Mouse (Mus musculus): ENCODE measurements around the gene Clec3a.
A peak's percentile ranks its signal among the peaks of the same experiment; 100 is the strongest.

Clec3a gene

DNA sequence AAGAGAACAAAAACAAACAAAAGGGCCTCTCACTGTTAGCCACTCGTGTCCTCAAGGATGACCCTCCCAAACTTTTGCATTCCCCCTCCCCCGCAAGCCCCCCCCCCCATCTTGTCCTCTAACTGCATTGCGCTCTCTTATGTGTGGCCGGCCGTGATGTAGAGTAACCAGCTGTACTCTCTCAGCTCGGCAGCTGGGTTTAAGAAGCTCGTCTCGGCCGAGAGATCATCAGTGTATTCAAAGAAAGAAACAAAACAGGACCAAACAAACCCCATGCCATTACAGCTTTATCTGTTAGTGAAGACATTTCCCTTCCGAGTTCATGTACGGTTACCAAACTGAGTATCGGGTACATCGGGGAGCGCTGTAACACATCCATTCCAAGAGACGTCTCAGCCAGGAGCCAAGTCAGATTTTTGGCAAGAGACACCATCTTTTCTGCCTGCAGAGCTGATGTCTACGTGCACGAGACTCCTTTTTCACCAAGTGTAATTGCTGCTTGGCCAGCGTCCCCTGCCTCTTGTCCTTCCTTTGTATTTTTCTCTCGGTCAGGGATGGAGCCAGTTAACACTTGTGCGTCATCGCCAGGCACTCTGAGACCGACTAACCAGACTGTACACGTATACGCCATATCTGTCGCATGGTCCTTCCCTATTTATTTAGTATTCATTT lies 40.4 kb downstream of the Clec3a start:
- DNase-seq (ENCODE audit: low read depth), result no peak

DNA sequence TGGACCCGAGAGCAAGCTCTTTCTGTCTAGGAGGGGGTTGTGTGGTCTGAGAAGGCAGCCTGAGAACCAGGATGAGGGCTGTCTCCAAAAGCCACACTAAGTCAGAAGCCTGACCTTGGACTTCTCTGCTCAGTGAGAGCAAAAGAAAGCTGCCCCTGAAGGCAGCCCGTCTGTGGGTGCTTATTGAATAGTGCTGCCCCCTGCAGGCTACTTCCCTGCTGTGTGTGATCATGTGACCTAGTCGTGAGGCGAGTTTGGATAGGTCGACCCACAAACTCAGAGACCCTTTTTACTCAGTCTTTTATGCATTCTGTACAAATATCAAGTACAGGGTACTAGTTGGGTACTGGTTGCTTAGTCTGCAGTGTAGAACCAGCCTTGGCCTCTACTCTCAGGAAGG lies 42.7 kb downstream of the Clec3a start:
- DNase-seq (ENCODE audit: low read depth), result peak; percentile 59

DNA sequence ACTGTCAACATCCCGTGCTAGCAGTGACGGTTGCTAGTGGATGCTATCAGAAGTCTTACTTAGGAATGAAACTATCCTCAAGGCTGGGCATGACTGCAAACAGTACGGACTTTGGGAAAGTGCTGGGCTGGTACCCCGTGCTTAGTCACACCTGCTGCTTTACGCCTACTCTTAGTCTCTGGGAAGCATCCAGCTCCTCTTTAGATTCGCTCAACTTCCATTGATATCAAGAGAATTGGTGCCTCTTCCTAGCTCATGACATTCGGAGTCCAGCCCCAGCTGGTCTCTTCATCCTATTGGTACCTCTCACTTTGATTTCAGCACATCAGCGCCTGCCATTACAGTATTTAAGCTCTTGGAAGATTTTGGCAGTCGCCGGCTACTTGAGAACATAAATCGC lies 44.7 kb downstream of the Clec3a start:
- no peak for DNase-seq (ENCODE audit: low read depth)

DNA sequence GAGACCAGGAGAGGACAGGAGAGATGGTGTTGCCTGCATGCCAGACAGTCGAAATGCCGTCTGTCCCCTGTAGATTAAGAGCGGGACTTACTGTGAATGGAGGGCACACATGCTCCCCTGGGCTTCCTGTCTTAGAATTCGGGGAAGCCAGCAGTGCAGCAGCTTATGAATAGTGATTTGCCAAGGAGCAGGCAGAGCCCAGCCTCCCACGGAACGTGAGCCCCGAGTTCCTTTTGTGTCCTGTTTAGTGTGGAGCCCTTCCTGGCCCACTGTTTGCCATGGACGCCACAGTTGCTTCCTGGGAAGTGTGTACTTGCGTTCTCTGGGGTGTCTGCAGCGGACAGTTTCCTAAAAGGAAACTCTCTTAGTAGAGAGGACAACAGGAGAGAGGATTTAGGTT lies 45.4 kb downstream of the Clec3a start:
- DNase-seq (ENCODE audit: low read depth), result no peak

DNA sequence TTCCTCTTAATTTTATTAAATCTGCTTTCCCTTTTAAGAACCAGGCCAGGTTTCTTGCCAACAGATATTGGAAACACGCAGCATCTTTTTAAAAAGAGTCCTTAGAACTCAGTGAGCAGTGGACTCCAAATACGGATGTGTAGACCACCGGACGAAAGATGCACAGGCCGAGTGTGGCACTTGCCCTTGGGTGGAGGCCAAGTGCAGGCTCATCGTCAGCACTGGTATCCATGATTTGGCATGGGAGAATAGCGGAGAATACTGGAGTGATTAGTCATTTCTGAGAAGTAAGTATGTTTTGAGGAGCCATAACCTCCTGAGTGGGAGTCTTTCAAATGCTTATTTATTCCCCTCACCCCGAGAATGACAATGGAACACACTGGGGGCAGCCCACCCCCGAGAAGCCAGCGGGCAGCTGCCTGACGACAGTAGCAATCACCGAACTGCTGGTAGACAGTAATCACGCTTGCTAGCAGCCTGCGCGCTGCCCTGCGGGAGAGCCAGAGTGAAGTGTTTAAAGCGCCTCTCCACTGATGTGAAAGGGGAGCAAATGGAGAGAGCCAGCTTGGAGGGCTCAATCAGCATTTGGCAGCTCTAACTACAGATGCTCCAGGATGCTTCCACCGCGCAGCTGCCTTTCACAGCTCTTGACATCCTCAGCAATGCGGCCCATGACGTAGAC lies 50.8 kb downstream of the Clec3a start:
- no peak for DNase-seq (ENCODE audit: low read depth)

DNA sequence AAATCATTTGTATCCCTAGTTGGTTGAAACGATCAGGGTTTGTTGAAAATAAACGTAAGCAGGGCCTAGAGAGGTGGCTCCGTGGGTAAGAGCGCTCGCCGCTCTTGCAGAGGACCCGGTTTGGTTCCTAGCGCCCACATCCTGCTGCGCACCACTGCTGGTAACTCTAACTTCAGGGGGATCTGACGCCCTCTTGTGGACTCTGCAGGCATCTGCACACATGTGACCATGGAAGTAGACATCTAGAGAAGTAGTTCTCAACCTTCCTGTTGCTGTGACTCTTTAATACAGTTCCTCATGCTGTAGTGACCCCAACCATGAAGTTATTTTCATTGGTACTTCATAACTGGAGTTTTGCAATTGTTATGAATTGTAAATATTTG lies 51.3 kb downstream of the Clec3a start:
- no peak for DNase-seq (ENCODE audit: low read depth)

DNA sequence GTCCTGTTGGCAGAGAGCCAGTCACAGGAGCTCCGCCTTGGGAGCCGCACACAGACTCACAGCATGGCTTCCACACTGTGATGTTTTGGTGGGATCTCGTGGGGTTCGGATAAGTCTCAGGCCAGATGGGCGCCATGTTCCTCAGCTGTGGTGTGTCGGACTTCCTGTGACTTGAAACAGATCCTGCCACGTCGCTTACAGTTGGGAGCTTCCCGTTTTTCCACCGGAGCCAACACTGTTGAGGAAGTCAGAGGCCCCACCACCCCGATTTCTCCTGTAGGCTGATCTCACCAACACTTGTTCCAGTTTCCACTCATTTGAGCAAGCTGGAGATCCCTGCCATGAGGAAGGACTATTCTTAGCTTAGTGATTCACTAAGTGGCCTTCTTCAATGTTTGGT lies 55.7 kb downstream of the Clec3a start:
- no peak for DNase-seq (ENCODE audit: low read depth)
